Mouse (Mus musculus) hindbrain, postnatal 0 days (tissue): ENCODE measurements at regions not wholly inside any gene's neighbourhood (a gene's known extent, or its start where the extent isn't known, plus 50 kb on each side); places are given as distances from the start of the nearest gene placed in this dataset.

ENCODE experiments used
- ATAC-seq: fragments of 200-750 bp; cut with Nextera tagmentation; 2 replicates; pipeline ENCODE4 v1.8.0; 2017; ENCODE audit warnings: mild to moderate bottlenecking, moderate TSS enrichment, moderate library complexity
- DNase-seq: peaks from one replicate; pipeline ENCODE4 v3.0.0-alpha.2; 2015; ENCODE audit warnings: low spot score
- H3K27ac ChIP-seq: fragments of 300-500 bp; sonication (generic); 2 replicates; pipeline ENCODE4 v1.5.1; 2014; ENCODE audit warnings: mild to moderate bottlenecking
- H3K27me3 ChIP-seq: fragments of 300-500 bp; sonication (generic); 2 replicates; pipeline ENCODE4 v1.6.1; 2014; ENCODE audit warnings: low read length, mixed read lengths; ENCODE audit not compliant: insufficient read depth
- H3K36me3 ChIP-seq: fragments of 300-500 bp; sonication (generic); 2 replicates; pipeline ENCODE4 v1.6.1; 2014; ENCODE audit warnings: low read length, mixed read lengths; ENCODE audit not compliant: insufficient read depth
- H3K4me1 ChIP-seq: fragments of 300-500 bp; sonication (generic); 2 replicates; pipeline ENCODE4 v1.6.1; 2014; ENCODE audit warnings: antibody characterized with exemption, low read length, mixed read lengths; ENCODE audit not compliant: insufficient read depth
- H3K4me2 ChIP-seq: fragments of 300-500 bp; sonication (generic); 2 replicates; pipeline ENCODE4 v1.6.1; 2014; ENCODE audit warnings: low read depth, mild to moderate bottlenecking, low read length, moderate library complexity, mixed read lengths
- H3K4me3 ChIP-seq: fragments of 300-500 bp; sonication (generic); 2 replicates; pipeline ENCODE4 v1.5.1; 2014; ENCODE audit warnings: low read length
- H3K9ac ChIP-seq: fragments of 300-500 bp; sonication (generic); replicated peaks from 2 replicates; pipeline ENCODE4 v1.6.1; 2014; ENCODE audit warnings: mild to moderate bottlenecking, low read length, moderate library complexity, mixed read lengths
- H3K9me3 ChIP-seq: fragments of 300-500 bp; sonication (generic); 2 replicates; pipeline ENCODE4 v1.6.1; 2016; ENCODE audit warnings: low read length, mixed read lengths
- CTCF ChIP-seq: IDR thresholded peaks from 2 replicates; pipeline ENCODE4 v1.5.1; 2016; ENCODE audit warnings: antibody characterized with exemption, control low read depth, low read depth
- WGBS: fragments of 180-500 bp; shearing (Covaris S2); extraction: QIAGEN DNeasy Blood & Tissue Kit; methylation state at CpG from one replicate; pipeline ENCODE4 v1.1.7; 2014; 5-methylcytosine and 5-hydroxymethylcytosine counted together

- no peak for ATAC-seq
- Histone ChIP-seq H3K4me3 (no peak overlapping the region), H3K27ac (no peak overlapping the region), H3K27me3 (no peaks in the 10 kb centered on the region), H3K9me3 (no peaks in the 10 kb centered on the region), H3K4me2 (no peak overlapping the region), H3K4me1 (no peaks in the 10 kb centered on the region), H3K9ac (no peak overlapping the region), H3K36me3 (no peaks in the 10 kb centered on the region)
- no peak for TF ChIP-seq CTCF
- 77% methylated on average over 3 of the region's 3 CpGs for WGBS
- DNase-seq: no peak
Observed at GRCm38 (mm10) chr10:114995211-114995908, 189.5 kb downstream of the Tph2 start.

- no peaks in the 10 kb centered on the region for H3K36me3 ChIP-seq
- no peak overlapping the region for H3K9ac ChIP-seq
- TF ChIP-seq CTCF: no peak
- H3K9me3 ChIP-seq: no peaks in the 10 kb centered on the region
- H3K27me3 ChIP-seq: no peaks in the 10 kb centered on the region
- H3K4me1 ChIP-seq: no peaks in the 10 kb centered on the region
- H3K27ac ChIP-seq: no peak overlapping the region
- H3K4me3 ChIP-seq: no peak overlapping the region
- H3K4me2 ChIP-seq: no peak overlapping the region
- DNase-seq (no peak), ATAC-seq (no peak)
- 94% methylated on average over 8 of the region's 8 CpGs for WGBS
Observed at GRCm38 (mm10) chr10:114988453-114989226, 186.5 kb upstream of the Trhde start.

DNA sequence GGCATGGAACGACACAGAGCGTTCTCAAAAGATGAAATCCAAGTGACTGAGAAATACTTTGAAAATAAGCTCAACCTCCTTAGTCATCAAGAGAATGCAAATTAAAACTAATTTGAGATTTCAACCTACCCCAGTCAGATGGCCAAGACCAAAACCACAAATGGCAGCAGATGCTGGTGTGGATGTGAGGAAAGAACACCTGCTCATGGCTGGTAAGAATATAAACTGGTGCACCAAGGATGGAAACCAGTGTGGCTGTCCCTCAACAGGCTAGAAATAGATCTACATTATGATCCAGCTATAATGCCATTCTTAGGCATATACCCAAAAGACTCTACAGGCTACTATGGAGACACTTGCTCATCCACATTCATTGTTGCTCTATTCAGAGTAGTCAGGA is 170.3 kb upstream of the Trhde start:
- no peak overlapping the region for H3K27ac ChIP-seq
- H3K27me3 ChIP-seq: no peaks in the 10 kb centered on the region
- no peak overlapping the region for H3K9ac ChIP-seq
- 86% methylated on average over 2 of the region's 2 CpGs for WGBS
- H3K9me3 ChIP-seq: no peaks in the 10 kb centered on the region
- H3K4me2 ChIP-seq: no peak overlapping the region
- no peak overlapping the region for H3K4me3 ChIP-seq
- no peaks in the 10 kb centered on the region for H3K4me1 ChIP-seq
- DNase-seq (no peak), ATAC-seq (no peak)
- no peaks in the 10 kb centered on the region for H3K36me3 ChIP-seq
- TF ChIP-seq CTCF: no peak

DNA sequence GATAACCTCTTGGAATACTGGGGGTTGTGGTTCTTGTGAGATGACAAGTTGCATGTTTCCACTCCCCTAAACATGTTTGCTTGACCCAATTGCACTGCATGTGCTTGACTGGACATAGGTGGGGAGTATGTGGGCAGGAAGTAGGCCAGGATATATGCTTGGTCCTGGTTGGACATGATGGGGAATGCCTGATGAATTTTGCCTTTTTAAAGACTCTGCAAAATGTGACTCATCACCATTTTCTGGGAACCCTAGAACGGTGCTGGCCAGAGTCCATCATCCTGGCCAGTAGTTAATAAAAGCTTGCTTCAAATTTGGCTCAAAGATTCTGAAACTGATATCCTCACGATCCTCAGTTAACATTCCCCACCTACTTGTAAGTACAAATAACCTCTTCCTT is 161.5 kb upstream of the Trhde start:
- 86% methylated on average over 2 of the region's 2 CpGs for WGBS
- no peak for ATAC-seq

GRCm38 (mm10) chr10:114957909-114958308 is 155.8 kb upstream of the Trhde start:
- no peak overlapping the region for H3K27ac ChIP-seq
- H3K27me3 ChIP-seq: no peaks in the 10 kb centered on the region
- H3K4me1 ChIP-seq: no peaks in the 10 kb centered on the region
- H3K4me3 ChIP-seq: no peak overlapping the region
- ATAC-seq: no peak
- no peaks in the 10 kb centered on the region for H3K36me3 ChIP-seq
- DNase-seq: peak; percentile 18
- no peak for TF ChIP-seq CTCF
- WGBS: 23% methylated on average over 3 of the region's 3 CpGs
- H3K4me2 ChIP-seq: no peak overlapping the region
- H3K9me3 ChIP-seq: no peaks in the 10 kb centered on the region
- H3K9ac ChIP-seq: no peak overlapping the region

More for the DNA sequence above, 161.5 kb upstream of the Trhde start:
- DNase-seq: no peak
- no peak for TF ChIP-seq CTCF
- Histone ChIP-seq H3K4me2 (no peak overlapping the region), H3K9ac (no peak overlapping the region), H3K4me1 (no peaks in the 10 kb centered on the region), H3K4me3 (no peak overlapping the region), H3K36me3 (no peaks in the 10 kb centered on the region), H3K27ac (no peak overlapping the region), H3K9me3 (no peaks in the 10 kb centered on the region), H3K27me3 (no peaks in the 10 kb centered on the region)

DNA sequence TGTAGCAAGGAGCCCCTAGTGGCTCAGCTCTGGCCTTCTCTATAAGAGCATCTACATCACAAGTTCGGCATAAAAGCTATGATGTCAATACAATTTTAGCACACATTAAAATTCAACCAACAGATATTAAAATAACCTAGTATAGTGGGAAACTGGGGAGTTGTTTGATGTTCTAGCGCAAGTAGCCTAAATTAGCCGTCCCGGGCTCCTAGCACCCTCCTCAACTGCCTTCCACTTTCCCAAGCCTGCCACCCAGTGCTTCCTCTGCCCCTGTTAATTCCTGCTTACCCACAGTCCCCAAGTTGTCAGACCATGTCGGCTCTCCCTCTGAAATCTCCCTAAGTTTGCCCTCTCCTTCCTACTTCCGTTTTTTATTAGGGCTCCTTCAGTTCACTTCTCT is 154.2 kb upstream of the Trhde start:
- Histone ChIP-seq H3K27ac (no peak overlapping the region), H3K4me3 (no peak overlapping the region), H3K4me2 (no peak overlapping the region), H3K27me3 (no peaks in the 10 kb centered on the region), H3K9ac (no peak overlapping the region), H3K4me1 (no peaks in the 10 kb centered on the region), H3K36me3 (no peaks in the 10 kb centered on the region), H3K9me3 (no peaks in the 10 kb centered on the region)
- DNase-seq: no peak
- ATAC-seq: no peak
- no peak for TF ChIP-seq CTCF
- WGBS: 83% methylated on average over 6 of the region's 6 CpGs

GRCm38 (mm10) chr10:114955608-114956007 is 153.5 kb upstream of the Trhde start:
- H3K4me3 ChIP-seq: no peak overlapping the region
- no peaks in the 10 kb centered on the region for H3K4me1 ChIP-seq
- no peaks in the 10 kb centered on the region for H3K27me3 ChIP-seq
- no peak for TF ChIP-seq CTCF
- H3K36me3 ChIP-seq: no peaks in the 10 kb centered on the region
- no peak overlapping the region for H3K27ac ChIP-seq
- H3K9me3 ChIP-seq: no peaks in the 10 kb centered on the region
- ATAC-seq (no peak), DNase-seq (no peak)
- H3K9ac ChIP-seq: no peak overlapping the region
- H3K4me2 ChIP-seq: no peak overlapping the region
